Mouse (Mus musculus) adrenal gland, postnatal 25 days (tissue): ENCODE data around the gene Flad1. TPM values are rescaled to one million over a fixed set of nuclear protein-coding genes. Genes with fewer than 3 reads are reported as not detected.

Experiments
- DNase-seq: peaks from one replicate; pipeline ENCODE4 v3.0.0; 2021; ENCODE audit warnings: mixed read lengths
- total RNA-seq: library from RNA; stranded (reverse); gene quantifications from 2 replicates; pipeline ENCODE4 v1.2.3, GENCODE M21; 2021

Flad1 gene
- total RNA-seq, 1 experiment from 2014 or later: 35.4 TPM

DNA sequence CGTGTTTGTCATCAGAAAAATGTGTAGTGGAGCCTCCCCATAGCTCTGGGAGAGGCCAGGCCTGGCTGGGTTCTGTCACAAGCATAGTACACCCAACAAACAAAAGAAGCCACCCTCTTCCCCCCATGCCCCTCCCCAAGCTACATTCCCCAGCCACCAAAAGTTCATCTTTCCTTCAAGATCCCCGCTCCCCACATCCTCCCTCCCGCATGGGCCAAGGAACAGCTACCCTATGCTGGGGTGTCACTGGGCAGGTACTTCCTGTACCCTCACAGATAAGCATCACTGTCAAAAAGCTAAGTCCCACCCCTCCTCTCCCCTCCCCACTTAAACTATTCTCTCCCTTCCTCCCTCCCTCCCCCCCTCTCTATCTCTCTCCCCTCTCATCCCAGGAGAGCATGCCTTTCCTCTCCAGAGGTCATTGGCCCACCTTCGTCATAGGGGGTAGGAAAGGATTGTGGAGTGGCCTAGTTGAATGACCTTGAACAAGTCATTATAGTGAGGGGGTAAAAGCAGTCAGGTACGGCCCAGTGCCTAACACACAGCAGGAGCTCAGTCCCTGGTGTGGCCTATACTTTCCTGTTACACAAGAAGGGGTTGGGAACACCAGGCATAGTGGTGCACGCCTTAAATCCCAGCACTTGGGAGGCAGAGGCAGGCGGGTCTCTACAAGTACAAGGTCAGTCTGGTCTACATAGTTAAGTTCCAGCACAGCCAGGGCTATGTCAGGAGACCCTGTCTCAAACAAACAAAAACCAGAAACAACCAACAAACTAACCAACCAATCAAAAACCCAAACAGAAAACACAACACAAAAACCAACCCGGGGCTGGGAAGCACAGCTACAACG lies 29.4 kb downstream of the Flad1 start:
- no peak for DNase-seq

DNA sequence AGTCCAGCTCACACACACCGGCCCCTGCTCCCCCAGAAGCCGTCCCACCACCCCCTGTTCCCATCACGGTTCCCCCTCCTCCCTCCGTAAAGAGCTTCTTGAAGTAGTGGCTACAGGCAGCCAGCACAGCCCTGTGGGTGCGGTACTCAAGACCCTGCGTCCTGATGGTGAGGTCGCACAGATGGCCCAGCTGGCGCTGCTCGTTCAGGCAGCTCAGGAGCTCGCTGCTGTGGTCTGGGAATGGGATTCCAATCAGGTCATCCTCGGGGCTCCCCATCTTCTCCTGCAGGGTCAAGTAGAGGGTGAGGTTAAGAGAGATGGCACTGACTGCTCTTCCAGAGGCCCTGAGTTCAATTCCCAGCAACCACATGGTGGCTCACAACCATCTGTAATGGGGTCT lies 30.4 kb downstream of the Flad1 start:
- DNase-seq: no peak

DNA sequence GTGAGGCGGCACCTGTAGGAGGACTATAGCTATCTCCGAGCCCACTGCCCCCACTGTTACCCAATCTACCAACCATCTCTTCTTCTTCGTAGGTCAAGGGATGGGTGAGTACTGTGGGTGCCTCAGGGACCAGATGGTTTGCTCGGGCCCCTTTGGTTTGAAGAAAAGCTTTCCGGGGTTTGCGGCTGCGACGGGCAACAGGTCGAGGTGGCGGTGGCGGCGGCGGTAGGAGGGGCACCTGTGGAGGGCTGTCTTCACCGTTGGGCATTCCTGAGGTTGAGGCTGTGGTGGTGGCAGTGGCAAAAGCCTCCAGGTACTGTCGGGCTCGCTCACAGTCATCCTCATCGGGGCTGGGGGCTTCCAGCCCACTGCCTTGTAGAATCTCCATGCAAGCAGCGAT lies 31.0 kb downstream of the Flad1 start:
- no peak for DNase-seq

DNA sequence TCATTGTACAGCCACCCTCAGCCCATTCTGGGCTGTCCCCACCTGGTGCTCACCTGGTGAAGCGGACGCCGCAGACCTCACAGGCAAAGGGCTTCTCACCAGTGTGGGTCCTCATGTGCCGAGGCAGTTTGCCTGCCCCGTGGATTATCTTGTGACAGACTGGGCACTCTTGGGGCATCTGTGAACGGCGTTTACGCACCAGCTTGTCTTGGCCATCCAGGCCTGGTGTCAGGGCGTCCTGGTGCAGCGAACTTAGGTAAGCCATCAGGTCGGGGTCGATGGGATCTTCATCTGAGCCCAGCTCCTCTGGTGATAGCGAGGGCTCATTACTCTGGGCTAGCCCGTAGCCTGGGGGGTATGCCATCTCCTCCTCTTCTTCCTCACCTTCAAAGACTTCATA lies 31.4 kb downstream of the Flad1 start:
- no peak for DNase-seq

DNA sequence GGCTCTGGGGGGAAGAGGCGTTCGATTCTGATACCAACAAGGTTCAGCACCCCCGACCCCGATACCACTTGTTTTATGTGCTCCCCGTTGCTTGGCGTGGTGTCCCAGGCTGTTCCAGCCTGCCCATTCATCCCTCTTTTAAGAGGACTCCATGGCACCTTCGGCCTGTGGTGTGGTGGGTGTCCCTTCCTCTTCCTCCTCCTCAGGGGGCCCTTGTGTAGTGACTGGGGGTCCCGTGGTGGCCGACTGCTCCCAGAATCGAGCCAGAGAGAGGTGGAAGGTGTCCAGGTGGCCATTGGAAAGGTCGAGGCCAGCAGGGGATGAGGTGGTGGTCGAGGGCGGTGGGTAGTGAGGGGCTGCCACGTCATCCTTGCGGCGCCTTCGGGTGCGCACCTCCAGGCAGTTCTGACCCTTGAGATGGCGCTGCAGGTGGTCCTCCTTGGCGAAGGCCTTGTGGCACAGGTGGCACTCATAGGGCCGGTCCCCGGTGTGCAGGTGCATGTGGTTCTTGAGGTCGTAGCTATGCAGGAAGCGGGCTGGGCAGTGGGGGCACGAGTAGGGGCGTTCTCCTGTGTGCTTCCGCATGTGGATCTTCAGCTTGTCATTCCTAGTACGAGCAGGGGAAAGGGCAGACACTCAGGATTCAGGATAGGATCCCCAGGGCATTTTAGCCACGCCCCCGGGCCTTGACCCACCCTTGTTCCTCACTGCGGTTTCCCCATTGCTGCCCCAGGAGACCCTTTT lies 32.1 kb downstream of the Flad1 start:
- no peak for DNase-seq

DNA sequence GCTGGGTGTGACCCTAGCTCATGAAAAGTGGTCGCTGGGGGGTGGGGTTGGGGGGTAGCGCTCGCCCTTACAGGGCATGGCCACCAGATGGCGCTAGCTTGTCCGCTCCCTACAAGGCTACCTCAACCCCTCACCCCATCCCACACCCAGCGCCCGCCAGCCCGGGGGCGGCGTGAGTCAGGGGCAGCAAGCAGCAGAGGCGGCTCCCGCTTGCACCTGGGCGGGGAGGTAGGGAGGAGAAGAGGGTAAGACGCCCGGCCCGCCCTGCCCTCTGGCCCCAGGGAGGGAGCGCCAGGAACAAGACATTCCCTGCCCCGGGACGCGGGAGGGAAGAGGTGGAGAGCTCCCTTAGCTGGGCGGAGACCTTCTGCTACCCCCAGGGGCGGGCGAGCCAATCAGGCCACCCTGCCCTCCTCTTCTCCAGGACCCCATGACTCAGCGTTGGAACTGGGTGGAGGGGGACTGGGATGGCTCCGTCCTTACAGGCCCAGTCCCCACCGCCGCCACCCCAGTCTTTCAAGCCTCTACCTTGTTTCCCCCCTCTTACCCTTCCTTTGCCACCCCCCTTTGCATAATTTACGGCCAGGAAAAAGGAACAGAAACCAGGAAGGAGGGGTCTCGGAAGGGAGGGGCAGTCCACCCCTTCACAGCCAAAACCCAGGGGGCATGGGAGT lies 33.1 kb downstream of the Flad1 start:
- DNase-seq: peak; percentile 70

DNA sequence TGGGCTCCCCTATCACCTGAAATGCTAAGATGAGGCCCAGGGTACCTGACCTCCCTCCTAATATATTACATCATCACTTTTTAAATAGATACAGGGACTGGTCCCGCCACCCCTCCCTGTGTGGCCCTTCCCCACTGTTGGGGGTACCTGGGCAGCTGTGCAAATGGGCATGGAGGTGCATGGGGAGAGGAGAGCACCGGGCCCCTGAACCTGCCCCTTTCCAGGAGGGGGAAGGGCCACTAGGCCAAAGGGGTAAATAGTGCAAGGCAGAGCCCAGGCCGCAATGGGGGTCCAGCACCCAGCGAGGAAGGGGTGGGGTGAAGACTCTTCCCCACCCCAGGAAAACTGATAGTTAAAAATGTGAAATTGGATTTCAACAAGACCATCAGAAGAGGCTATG lies 33.8 kb downstream of the Flad1 start:
- DNase-seq: no peak

DNA sequence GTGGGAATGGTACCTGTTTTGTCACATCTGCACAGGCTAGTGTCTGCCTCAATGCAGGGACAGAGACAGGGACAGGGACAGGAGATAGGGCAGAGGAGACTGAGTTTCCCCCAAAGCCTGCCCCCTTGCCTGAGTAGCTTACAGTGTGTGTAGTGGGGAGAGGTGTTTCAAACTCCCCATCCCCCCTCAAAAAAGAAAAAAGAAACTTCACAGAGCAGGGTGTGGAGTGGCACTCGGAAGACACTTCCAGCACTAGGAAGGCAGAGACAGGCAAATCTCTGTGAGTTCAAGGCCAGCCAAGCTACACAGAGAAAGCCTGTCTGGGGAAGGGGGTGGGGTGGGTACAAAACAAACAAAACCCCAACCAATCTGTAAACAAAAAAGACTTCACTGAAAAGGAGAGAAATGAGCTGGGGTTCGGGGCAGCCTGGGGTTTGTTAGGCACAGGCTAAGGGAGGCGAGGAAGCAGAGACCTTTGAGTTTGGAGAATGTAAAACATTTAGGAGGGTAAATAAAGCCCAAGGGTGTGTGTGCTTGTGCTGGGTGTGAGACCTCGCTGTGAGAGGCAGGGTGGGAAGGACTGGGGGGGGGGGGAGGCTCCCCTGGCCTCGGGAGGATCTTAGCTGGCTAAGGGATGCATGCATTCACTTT lies 38.0 kb downstream of the Flad1 start:
- DNase-seq: no peak

DNA sequence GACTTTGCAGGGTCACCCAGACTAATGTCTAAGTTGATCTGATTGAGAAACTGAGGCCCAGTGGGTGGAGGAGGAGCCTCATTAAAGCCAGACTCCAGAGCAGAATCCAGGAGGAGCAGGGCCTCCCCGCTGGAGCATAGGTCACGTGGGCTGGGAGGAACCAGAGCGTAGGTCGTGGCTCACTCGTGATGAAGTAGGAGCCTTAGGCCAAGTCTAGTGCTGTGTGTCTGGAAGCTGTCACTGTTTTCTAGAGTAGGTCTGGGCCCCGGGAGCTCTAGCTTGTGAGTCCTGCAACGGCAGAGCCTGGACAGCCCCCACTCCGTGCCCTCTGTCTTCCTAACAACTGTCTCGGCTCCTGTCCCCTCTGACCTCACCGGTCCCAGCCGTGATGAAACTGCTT lies 44.3 kb downstream of the Flad1 start:
- DNase-seq: no peak

DNA sequence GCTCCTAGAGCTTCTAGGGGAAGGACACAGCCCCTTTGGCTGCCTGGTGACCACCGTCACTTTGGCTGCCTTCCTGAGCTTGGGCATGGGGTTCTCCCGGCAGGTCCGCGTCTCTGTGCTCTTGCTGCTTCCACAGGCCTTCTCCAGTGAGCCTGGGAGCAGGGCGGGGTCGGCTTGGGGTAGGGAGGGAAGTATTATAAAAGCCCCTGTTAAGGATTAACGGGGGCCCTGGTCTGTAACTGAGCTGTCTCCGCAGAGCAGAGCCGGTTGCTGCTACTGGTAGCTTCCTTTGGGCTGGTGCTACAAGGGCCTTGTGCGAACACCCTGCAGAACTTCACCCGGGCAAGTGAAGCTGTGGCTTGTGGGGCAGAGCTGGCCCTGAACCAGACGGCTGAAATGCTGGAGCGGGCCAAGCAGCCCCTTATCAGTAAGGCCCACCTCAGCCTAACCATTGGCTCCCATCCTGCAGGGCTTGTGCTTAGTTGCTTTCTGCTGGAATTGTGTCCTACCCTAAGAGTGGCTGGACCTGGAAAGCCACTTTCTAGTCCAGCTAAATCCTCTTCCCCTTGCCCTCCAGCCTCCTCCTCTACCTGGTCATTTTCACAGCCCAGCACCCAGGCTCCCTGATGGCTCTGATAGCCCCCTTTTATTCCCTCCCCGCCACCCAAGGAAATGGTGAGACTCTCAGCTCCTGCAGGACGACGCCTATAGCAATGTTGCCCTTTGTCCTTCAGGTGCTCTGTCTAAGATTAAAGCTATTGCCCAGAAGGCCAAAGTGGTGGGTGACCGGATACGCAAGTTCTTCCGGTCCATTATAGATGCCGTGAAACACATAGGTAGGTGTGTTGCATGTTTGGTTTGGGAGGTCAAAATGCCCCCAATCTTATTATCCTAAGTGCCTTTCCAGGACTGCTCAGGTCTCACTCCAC lies 45.9 kb downstream of the Flad1 start:
- no peak for DNase-seq

DNA sequence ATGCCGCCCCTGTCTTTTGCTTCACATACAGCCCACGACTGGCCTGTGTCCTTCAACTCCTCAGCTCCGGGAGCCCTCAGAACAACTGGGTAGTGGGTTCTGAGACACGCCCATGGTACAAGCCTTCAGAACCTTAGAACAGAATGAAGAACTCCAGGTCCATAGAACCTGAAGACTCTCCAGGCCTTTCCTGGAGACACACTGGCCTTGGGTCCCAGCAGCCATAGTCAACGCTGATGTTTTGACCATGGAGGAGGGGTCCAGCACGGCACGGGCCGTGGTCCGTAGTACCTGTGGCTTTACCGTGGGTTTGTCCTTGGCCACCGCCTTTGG lies 46.6 kb downstream of the Flad1 start, which contains the start of gene Dcst1:
TSS of gene Dcst1 (minus strand) at position 101 of the 333 bp plus-strand sequence.
- no peak for DNase-seq

DNA sequence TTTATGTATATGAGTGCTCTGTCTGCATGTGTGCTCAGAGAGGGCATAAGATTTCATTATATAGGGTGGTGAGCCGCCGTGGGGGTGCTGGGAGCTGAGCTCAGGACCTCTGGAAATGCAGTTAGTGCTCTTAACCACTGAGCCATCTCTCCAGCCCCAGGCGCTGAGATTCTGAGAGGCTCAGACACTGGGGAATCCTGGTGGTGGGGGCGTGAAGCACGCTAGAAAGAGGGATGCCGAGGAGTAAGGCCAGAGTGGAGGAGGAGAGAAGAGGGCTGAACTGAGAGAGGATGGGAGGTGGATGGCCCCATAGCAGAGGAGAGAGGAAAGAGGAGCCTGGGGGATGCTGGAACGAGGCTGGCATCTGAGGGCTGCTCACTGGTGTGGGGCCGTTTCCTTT lies 47.0 kb downstream of the Flad1 start:
- no peak for DNase-seq

DNA sequence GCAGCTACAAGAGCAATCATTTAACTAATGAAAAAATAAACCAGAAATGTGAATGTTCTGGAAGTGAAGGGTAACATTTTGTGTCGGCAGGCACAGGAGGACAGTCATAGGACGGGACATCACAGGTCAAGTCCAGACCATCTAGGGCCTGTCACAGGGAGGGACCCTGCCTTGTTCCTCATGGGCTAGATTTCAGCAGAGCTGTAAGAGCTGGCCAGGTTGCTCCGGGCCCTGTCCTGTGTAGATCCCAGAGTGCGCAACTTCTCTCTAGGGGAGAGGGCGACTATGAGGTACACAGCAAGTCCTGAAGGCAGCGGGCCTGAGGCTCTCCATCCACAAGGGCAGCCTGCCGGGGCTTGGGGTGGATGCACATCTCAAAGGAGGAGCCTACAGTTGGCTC lies 50.0 kb downstream of the Flad1 start, which contains the start of gene Dcst2:
TSS of gene Dcst2 (plus strand) at position 301 of the 400 bp plus-strand sequence.
- no peak for DNase-seq

DNA sequence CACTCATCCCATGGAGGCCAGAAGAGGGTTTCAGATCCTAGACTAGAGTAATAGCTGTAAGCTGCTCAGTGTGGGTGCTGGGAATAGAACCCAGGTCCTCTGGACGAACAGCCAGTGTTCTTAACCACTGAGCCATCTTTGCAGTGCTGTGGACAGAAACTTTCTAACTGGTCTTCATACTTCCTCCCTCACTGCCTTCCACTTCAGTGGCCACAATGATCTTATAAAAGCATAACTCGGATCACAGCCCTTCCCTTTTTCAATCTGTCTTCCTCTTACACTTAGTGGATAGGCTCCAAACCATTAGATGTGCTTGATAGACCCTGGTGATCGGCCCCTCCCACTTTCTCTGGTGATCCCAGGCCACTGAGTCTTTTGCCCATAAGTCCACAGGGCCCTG lies 51.4 kb downstream of the Flad1 start:
- no peak for DNase-seq

DNA sequence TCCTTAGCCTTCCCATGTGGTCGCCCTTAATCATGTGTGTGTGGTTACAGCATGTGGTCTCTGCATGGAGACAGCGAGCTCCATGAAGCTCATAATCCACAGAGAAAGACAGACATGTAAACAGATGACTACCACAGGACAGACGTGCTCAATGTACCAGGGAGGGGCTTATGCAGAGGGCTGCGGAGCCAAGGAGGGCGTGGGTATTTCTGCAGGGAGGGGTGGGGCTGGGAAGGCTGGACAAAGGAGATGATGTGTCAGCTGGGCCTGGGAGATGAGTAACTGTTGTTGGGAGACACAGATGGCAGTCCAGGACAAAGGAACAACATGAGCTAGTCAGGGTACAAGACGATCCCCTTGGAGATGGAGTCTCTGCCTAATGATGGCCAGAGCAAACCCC lies 52.0 kb downstream of the Flad1 start:
- no peak for DNase-seq

DNA sequence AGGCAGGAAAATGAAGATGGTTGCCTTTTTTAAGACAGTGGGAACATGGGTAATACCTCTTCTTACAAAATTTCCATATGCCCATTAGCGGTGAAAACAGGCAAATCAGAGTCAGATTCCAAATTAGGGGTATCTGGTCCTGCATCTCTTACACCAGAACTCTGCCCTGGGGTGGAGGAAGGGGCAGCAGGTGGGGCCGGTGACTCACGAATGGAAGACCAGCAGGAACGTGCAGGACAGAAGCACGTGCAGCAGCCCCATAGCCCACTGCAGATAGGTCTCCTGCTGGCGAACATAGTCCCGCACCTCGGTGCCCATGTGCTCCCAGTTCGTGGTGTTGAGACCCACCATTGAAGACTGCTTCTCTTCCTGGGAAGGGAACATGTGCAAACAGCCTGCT lies 55.6 kb downstream of the Flad1 start:
- no peak for DNase-seq

DNA sequence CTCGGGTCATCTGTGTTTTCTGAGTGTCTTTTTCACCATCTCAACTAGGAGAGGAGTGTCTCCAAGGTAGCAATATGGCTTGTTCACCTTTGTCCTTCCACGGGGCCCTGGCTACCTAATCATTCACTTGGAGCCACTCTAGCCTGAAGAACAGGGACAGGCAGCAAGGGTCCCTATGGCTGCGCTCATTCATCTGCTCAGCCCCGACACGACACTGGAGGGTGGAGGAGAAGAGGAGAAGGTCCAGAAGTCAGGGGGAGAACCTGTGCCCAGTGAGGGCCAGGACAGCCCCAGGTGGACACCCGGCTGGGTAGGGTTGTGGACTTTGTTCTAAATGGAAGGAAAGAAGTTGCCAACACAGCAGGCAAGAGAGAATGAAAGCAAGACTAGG lies 56.2 kb downstream of the Flad1 start:
- DNase-seq: no peak

DNA sequence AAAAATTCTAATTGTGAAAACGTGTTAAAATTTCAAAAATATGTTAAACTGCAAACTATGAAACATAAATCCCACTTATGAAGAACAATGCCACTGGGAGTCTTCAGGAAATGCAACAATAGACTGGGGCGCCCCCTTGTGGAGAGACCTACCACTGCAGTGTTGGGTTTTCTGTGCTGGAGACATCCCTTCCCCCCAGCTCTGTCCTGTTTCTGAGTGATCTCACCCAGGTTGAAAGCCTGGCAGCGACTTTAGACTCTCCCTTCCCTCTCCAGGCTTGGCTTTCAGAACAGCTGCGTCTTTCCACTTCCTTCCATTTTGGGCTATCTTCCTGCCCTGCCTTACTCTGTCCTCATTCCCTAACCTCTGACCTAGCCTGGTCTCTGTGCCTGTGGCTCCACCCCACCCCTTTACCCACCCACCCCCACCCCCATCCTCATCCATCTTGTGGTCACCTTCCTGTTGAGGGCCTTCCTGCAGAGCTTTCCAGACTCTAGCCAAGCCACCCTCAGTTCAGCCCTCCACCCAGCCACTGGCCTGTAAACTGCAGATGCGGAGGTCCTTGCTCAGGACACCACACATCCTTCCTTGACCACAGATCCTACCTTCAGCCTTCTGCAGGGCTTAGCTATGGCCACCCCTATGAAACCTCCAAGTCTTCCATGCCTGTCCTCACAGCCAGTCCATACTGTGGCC lies 56.7 kb downstream of the Flad1 start:
- peak; percentile 90 for DNase-seq

DNA sequence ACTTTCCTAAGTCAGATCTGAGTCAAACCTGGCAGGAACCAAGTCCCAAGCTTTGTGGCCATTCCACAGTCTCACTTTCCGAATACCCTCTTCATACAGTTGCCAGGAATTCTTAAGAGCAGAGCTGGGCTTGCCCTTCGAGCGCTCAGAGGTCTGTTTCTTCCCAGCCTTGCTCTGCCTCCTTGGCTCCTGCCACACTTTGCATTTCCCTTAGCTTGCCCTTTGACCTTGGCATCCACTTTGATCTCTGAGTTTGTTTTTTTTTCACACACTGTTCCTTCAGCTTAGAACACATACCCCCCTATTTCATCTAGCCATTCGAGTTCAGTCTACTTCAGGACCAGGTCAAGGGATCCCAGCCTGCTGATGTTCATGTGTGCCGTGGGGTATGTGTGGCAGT lies 60.4 kb downstream of the Flad1 start:
- DNase-seq: no peak
